Mouse (Mus musculus) midbrain, embryonic 14.5 days (tissue): Measurements from ENCODE around the gene Fam43a. TPM values are rescaled to one million over a fixed set of nuclear protein-coding genes. Genes with fewer than 3 reads are reported as not detected.
A peak's percentile ranks its signal among the peaks of the same experiment; 100 is the strongest.

ENCODE experiments used
- ATAC-seq: fragments of 200-750 bp; cut with Nextera tagmentation; 2 replicates; pipeline ENCODE4 v1.8.0; 2017; ENCODE audit warnings: moderate number of reproducible peaks, moderate library complexity; ENCODE audit not compliant: low FRiP score, low TSS enrichment
- DNase-seq: peaks from one replicate; pipeline ENCODE4 v3.0.0-alpha.2; 2015
- H3K27ac ChIP-seq: fragments of 300-500 bp; sonication (generic); replicated peaks from 2 replicates; pipeline ENCODE4 v1.5.1; 2014; ENCODE audit warnings: mild to moderate bottlenecking, low read depth, low read length, moderate library complexity
- H3K27me3 ChIP-seq: fragments of 300-500 bp; sonication (generic); 2 replicates; pipeline ENCODE4 v1.6.1; 2014; ENCODE audit warnings: low read length, control low read depth, mixed read lengths; ENCODE audit not compliant: control insufficient read depth, insufficient read depth
- H3K36me3 ChIP-seq: fragments of 300-500 bp; sonication (generic); 2 replicates; pipeline ENCODE4 v1.6.1; 2014; ENCODE audit warnings: low read length, control low read depth; ENCODE audit not compliant: control insufficient read depth, insufficient read depth
- H3K4me1 ChIP-seq: fragments of 300-500 bp; sonication (generic); 2 replicates; pipeline ENCODE4 v1.6.1; 2014; ENCODE audit warnings: mild to moderate bottlenecking, antibody characterized with exemption, low read length, control low read depth; ENCODE audit not compliant: control insufficient read depth, insufficient read depth
- H3K4me2 ChIP-seq: fragments of 300-500 bp; sonication (generic); 2 replicates; pipeline ENCODE4 v1.6.1; 2014; ENCODE audit warnings: mild to moderate bottlenecking, low read length, moderate library complexity
- H3K4me3 ChIP-seq: fragments of 300-500 bp; sonication (generic); replicated peaks from 2 replicates; pipeline ENCODE4 v1.5.1; 2014; ENCODE audit warnings: low read depth, low read length
- H3K9ac ChIP-seq: fragments of 300-500 bp; sonication (generic); replicated peaks from 2 replicates; pipeline ENCODE4 v1.6.1; 2014; ENCODE audit warnings: mild to moderate bottlenecking, low read length, moderate library complexity
- H3K9me3 ChIP-seq: fragments of 300-500 bp; sonication (generic); 2 replicates; pipeline ENCODE4 v1.6.1; 2016; ENCODE audit warnings: low read length, control low read depth, mixed read lengths; ENCODE audit not compliant: control insufficient read depth
- WGBS: fragments of 180-500 bp; shearing (Covaris S2); extraction: QIAGEN DNeasy Blood & Tissue Kit; methylation state at CpG from one replicate; pipeline ENCODE4 v1.1.7; 2014; 5-methylcytosine and 5-hydroxymethylcytosine counted together
- polyA plus RNA-seq: library from polyadenylated mRNA; unstranded; fragments of >200 nt; fragmentation: Nextera tagmentation; extraction: Ambion mirVana; gene quantifications from 2 replicates; pipeline ENCODE4 v1.2.1, GENCODE M21; 2014

The Fam43a gene
- polyA plus RNA-seq, 1 experiment from 2014 or later, result 5.9 TPM

- Histone ChIP-seq H3K27me3 (no peaks in the 10 kb centered on the region), H3K4me1 (peaks cover 8% of the 10 kb centered on the region), H3K4me2 (no peak overlapping the region), H3K9me3 (no peaks in the 10 kb centered on the region), H3K27ac (no peak overlapping the region), H3K9ac (no peak overlapping the region), H3K4me3 (no peak overlapping the region), H3K36me3 (no peaks in the 10 kb centered on the region; the same call in 1 of the 2 replicates)
- ATAC-seq (no peak), DNase-seq (no peak)
- 52% methylated on average over 7 of the region's 7 CpGs for WGBS
Measured at GRCm38 (mm10) chr16:30590264-30591209, 9.0 kb upstream of the Fam43a start.

GRCm38 (mm10) chr16:30591990-30592389 is 7.5 kb upstream of the Fam43a start:
- H3K4me1 ChIP-seq, result no peaks in the 10 kb centered on the region
- no peak overlapping the region for H3K27ac ChIP-seq
- H3K4me3 ChIP-seq, result no peak overlapping the region
- 41% methylated on average over 3 of the region's 3 CpGs for WGBS
- no peak overlapping the region for H3K9ac ChIP-seq
- H3K27me3 ChIP-seq, result no peaks in the 10 kb centered on the region; the same call in 1 of the 2 replicates
- no peaks in the 10 kb centered on the region for H3K36me3 ChIP-seq
- no peaks in the 10 kb centered on the region for H3K9me3 ChIP-seq
- ATAC-seq (no peak), DNase-seq (no peak)
- no peak overlapping the region for H3K4me2 ChIP-seq

DNA sequence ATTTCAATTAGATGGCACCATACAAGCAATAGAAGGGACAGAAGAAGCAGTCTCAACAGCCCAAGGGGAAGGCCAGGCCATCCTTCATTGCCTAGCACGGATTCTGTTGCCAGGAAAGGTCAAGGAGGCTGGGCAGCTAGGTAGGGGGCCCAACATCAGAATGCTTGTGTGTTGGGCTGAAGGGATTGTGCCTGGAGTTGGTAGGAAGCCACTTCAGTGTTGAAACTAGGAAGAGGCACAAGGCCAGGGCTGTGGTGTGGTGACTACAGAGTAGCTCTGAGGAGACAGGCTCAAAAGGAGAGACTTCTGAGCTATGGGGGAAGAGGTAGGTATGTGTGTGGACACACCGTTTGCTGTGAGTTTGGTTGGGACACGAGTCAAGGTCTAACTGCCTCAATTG is 4.2 kb upstream of the Fam43a start:
- Histone ChIP-seq H3K4me2 (no peak overlapping the region), H3K4me1 (peaks cover 10% of the 10 kb centered on the region), H3K9ac (no peak overlapping the region), H3K9me3 (no peaks in the 10 kb centered on the region), H3K27ac (no peak overlapping the region), H3K4me3 (no peak overlapping the region), H3K27me3 (no peaks in the 10 kb centered on the region; the same call in 1 of the 2 replicates), H3K36me3 (no peaks in the 10 kb centered on the region)
- DNase-seq, result no peak
- 46% methylated on average over 3 of the region's 3 CpGs for WGBS
- ATAC-seq, result no peak

DNA sequence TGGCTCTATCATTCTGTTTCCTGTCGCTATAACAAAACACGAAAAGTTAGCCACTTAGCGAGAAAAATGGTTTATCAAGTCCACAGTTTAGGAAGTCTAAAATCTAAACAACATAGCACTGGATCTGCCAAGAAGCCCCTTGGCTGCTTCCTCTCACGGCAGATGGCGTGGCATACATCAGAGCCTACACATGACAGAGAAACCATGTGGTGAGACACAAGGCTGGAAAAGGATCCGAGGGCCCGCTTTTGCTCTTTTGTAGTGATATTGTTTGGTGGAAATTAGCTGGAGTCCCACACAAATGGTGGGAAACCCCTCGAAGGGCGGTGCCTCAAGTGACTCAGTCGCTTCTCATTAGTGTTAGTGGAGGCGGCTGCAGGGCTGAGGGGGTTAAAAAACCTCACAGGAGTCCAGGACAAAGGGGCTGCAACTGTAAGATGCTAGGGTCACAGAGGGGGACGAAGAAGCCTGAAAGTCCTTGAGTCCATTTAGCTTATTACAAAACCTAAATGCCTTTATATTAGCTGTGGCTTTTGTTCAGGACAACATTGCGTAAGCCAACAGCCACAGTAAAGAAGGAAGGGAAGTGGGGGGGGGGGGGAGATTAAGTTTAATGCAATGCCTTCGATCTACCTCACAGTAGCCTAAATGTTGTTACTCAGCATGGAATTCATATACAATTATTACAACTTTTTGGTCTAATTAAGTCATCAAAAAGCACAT is 3.5 kb upstream of the Fam43a start:
- Histone ChIP-seq H3K27ac (no peak overlapping the region), H3K36me3 (no peaks in the 10 kb centered on the region), H3K4me1 (peaks cover 15% of the 10 kb centered on the region), H3K9ac (no peak overlapping the region), H3K4me3 (no peak overlapping the region), H3K27me3 (peaks cover 6% of the 10 kb centered on the region), H3K4me2 (no peak overlapping the region), H3K9me3 (no peaks in the 10 kb centered on the region)
- ATAC-seq (no peak), DNase-seq (no peak)
- WGBS, result 62% methylated on average over 14 of the region's 14 CpGs

- ATAC-seq (peak; percentile 55; the same call in 1 of the 2 replicates), DNase-seq (peak; percentile 96)
- Histone ChIP-seq H3K27ac (no peak overlapping the region), H3K4me2 (peak overlapping the region; percentile 51), H3K9me3 (no peaks in the 10 kb centered on the region), H3K4me3 (0 out of 2 replicates have a peak overlapping the region, but pooled peaks have one; percentile 10), H3K4me1 (peaks cover 19% of the 10 kb centered on the region), H3K27me3 (peaks cover 16% of the 10 kb centered on the region), H3K36me3 (no peaks in the 10 kb centered on the region), H3K9ac (0 out of 2 replicates have a peak overlapping the region, but pooled peaks have one; percentile 3)
- WGBS, result 9% methylated on average over 16 of the region's 16 CpGs
Measured at GRCm38 (mm10) chr16:30596959-30597681, 2.4 kb upstream of the Fam43a start.

GRCm38 (mm10) chr16:30600431-30601045 is 1.0 kb downstream of the Fam43a start:
- H3K36me3 ChIP-seq, result no peaks in the 10 kb centered on the region
- peak; percentile 70 for DNase-seq
- peaks cover 16% of the 10 kb centered on the region for H3K27me3 ChIP-seq
- no peaks in the 10 kb centered on the region for H3K9me3 ChIP-seq
- H3K9ac ChIP-seq, result peak overlapping the region; percentile 54; the same call in 1 of the 2 replicates
- WGBS, result under 1% methylated on average over 53 of the region's 53 CpGs
- H3K4me2 ChIP-seq, result peak overlapping the region; percentile 91
- peak overlapping the region; percentile 57 for H3K4me3 ChIP-seq
- H3K27ac ChIP-seq, result no peak overlapping the region
- no peak for ATAC-seq
- H3K4me1 ChIP-seq, result peaks cover 21% of the 10 kb centered on the region

DNA sequence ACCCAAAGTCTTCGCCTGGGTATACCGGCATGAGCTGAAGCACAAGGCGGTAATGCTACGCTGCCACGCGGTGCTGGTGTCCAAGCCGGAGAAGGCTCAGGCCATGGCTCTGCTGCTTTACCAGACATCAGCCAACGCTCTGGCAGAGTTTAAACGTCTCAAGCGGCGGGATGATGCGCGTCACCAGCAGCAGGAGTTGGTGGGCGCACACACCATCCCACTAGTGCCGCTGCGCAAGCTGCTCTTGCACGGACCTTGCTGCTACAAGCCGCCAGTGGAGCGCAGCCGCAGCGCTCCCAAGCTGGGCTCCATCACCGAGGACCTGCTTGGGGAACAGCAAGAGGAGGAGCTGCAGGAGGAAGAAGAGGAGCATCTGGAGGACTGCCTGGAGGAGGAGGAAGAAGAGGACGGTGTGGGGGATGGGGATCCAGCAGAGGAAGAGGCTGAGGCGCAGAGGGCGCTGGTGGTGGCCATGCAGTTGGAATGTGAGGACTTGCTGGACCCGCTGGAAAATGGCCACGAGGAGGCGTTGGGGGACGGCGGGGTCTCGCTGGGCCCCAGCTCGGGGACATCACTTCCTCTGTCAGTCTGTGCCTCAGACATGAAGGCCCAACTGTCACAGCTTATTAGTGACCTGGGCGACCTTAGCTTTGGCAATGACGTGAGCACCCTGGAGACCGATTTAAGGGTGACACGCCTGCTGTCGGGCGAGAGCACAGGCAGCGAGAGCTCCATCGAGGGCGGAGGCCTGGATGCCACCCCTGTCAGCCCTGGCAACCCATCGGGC is 1.7 kb downstream of the Fam43a start:
- no peak overlapping the region for H3K27ac ChIP-seq
- peak overlapping the region; percentile 57 for H3K4me3 ChIP-seq
- peaks cover 23% of the 10 kb centered on the region for H3K4me1 ChIP-seq
- H3K4me2 ChIP-seq, result peak overlapping the region; percentile 91
- peak overlapping the region; percentile 54; the same call in 1 of the 2 replicates for H3K9ac ChIP-seq
- ATAC-seq, result no peak
- peak; percentile 58 for DNase-seq
- peaks cover 16% of the 10 kb centered on the region for H3K27me3 ChIP-seq
- WGBS, result 7% methylated on average over 42 of the region's 42 CpGs
- no peaks in the 10 kb centered on the region for H3K36me3 ChIP-seq
- no peaks in the 10 kb centered on the region for H3K9me3 ChIP-seq
